Mouse (Mus musculus): ENCODE results near the gene Stpg2.

DNA sequence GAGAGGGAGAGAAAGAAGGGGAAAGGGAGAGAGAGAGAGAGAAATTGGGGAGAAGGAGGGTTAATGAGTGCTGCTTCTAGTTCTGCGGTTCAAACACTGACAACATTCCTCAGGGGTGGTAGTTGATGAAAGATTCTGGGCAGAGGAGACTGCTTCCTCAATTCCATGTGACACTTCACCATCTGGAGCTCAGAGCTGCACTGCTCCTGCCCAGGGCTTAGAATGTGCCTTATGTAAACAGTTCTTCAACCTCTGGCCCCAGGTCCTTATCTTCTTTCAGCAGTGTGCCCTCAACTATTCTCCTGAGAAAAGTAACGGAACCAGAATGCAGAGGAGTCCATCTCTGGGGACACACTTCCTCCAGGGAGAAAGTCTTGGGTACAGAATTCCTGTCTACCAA is 43.3 kb upstream of the Stpg2 start:
- no peak for TF ChIP-seq CTCF (IDR thresholded peaks at IDR 0.05; ENCODE audit: low read depth, low read length)
- TF ChIP-seq EP300 (IDR thresholded peaks at IDR 0.05; ENCODE audit: insufficient read depth, low read depth, low read length) = no peak

Data from ES-Bruce4 (cell line).